Mouse (Mus musculus): ENCODE data around the gene Fam178b. TPM values are rescaled to one million over a fixed set of nuclear protein-coding genes. Genes with fewer than 3 reads are reported as not detected.

The Fam178b gene
- polyA plus RNA-seq, 1 experiment from 2014 or later: not detected

DNA sequence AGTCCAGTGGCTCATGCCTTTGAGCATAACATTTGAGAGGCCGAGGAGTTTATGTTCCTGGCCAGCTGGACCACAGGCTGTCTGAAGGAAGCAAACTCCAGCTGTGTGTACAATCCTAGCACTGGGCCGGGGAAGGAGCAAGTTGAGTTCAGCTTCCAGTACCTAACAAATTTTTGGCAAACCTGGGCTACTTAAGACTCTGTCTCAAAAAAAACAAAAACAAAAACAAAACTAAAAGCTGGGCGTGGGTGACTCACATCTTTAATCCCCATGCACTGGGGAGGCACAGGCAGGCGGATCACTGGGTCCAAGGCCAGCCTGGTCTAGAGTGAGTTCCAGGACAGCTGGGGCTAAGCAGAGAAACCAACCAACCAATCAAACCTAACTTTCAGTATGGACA lies 114.2 kb downstream of the Fam178b start:
- POLR2A ChIA-PET: interaction anchor here (0.9 kb wide), 1 partner anchor 13 kb away, joined by 5 read pairs; no protein-coding TSS in a partner anchor
- in situ Hi-C loops (cut with MboI; ENCODE audit: low pct_unique_long_range_greater_than_20kb): no loop called here
- no peak for DNase-seq (ENCODE audit: low read depth, low spot score)
- no peak for TF ChIP-seq CTCF (IDR thresholded peaks at IDR 0.05)
- ATAC-seq: no peak
- CTCF ChIA-PET: interaction anchor here (0.9 to 1.7 kb wide), 3 partner anchors 12 to 140 kb away, joined by 3 to 5 read pairs (median 4); partner anchors contain the start of genes Ankrd39 and Sema4c
- H3K27me3 ChIP-seq: no peaks in the 10 kb centered on the region

- DNase-seq (ENCODE audit: low read depth, low spot score): no peak
- H3K27me3 ChIP-seq: no peaks in the 10 kb centered on the region
- ChIA-PET CTCF (interaction anchor here (0.9 to 1.7 kb wide), 3 partner anchors 11 to 141 kb away, joined by 3 to 5 read pairs (median 4); partner anchors contain the start of genes Ankrd39 and Sema4c), POLR2A (no interaction called here)
- in situ Hi-C loops (cut with MboI; ENCODE audit: low pct_unique_long_range_greater_than_20kb): no loop called here
- ATAC-seq: peak; percentile 36
- no peak for TF ChIP-seq CTCF (IDR thresholded peaks at IDR 0.05)
Observed at GRCm38 (mm10) chr1:36567818-36568603, 115.0 kb downstream of the Fam178b start.

DNA sequence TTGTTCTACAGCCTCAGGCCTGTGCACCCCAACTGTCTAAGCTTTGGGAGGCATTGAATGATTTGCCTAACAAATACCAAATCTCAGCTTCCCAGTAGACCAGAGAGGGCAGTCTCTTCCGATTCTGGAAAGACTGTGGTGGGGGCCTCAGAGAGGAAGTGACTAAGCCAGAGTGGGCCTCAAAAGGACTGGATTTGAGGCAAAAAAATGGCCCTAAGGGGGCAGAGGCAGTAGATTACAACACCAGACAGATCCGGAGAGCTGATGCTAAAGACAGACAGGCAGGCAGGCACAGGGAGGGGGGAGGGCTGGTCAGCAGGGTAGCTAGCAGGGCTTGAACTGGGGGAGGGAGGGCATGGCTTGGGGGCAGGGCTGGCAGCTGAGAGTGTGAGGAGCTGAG lies 116.6 kb downstream of the Fam178b start:
- no peak for TF ChIP-seq CTCF (IDR thresholded peaks at IDR 0.05)
- no peak for DNase-seq (ENCODE audit: low read depth, low spot score)
- POLR2A ChIA-PET: interaction anchor here (0.6 to 1.0 kb wide), 2 partner anchors 19 to 152 kb away, joined by 3 read pairs; partner anchors contain the start of gene Ankrd39
- CTCF ChIA-PET: interaction anchor here (0.7 to 1.1 kb wide), 4 partner anchors 11 to 141 kb away, joined by 3 to 4 read pairs (median 3); partner anchors contain the start of gene Ankrd39
- no peaks in the 10 kb centered on the region for H3K27me3 ChIP-seq
- in situ Hi-C loops (cut with MboI; ENCODE audit: low pct_unique_long_range_greater_than_20kb): no loop called here
- ATAC-seq: no peak

DNA sequence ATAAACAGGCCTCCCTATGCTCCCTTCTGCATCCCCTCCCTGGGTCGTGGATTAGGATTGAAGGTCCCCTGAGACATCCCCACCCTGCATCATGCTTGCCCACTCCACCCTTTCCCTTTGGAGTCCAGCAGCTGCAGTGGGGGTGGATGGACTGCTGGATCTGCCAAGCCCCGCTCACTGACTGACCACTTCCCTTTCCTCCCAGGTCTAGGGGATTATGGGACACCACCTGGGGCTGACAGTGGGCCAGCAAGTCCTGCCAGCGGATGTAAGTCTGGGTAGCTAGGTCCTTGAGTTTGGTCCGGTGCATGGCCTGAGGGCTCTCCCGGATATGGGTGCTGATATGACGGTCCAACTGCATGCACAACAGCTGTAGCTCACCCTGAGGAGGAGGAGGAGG lies 118.9 kb downstream of the Fam178b start:
- CTCF ChIA-PET: interaction anchor here (1.0 to 1.2 kb wide), 2 partner anchors 10 to 31 kb away, joined by 3 read pairs; no protein-coding TSS in a partner anchor
- in situ Hi-C loops (cut with MboI; ENCODE audit: low pct_unique_long_range_greater_than_20kb): no loop called here
- H3K27me3 ChIP-seq: no peaks in the 10 kb centered on the region
- POLR2A ChIA-PET: no interaction called here
- no peak for TF ChIP-seq CTCF (IDR thresholded peaks at IDR 0.05)
- DNase-seq (ENCODE audit: low read depth, low spot score) (no peak), ATAC-seq (no peak)

- POLR2A ChIA-PET: no interaction called here
Observed at GRCm38 (mm10) chr1:36563632-36564031, 119.4 kb downstream of the Fam178b start.

GRCm38 (mm10) chr1:36563197-36563596 lies 119.8 kb downstream of the Fam178b start:
- CTCF ChIA-PET: interaction anchor here (1.2 kb wide), 1 partner anchor 9 kb away, joined by 3 read pairs; no protein-coding TSS in a partner anchor
- in situ Hi-C loops (cut with MboI; ENCODE audit: low pct_unique_long_range_greater_than_20kb): no loop called here
- ATAC-seq: peak; percentile 16
- POLR2A ChIA-PET: no interaction called here
- no peak for TF ChIP-seq CTCF (IDR thresholded peaks at IDR 0.05)
- no peak for DNase-seq (ENCODE audit: low read depth, low spot score)
- H3K27me3 ChIP-seq: no peaks in the 10 kb centered on the region

More at GRCm38 (mm10) chr1:36563632-36564031, 119.4 kb downstream of the Fam178b start:
- no peak for TF ChIP-seq CTCF (IDR thresholded peaks at IDR 0.05)
- CTCF ChIA-PET: interaction anchor here (1.2 kb wide), 1 partner anchor 9 kb away, joined by 3 read pairs; no protein-coding TSS in a partner anchor
- DNase-seq (ENCODE audit: low read depth, low spot score) (no peak), ATAC-seq (no peak)
- in situ Hi-C loops (cut with MboI; ENCODE audit: low pct_unique_long_range_greater_than_20kb): no loop called here
- no peaks in the 10 kb centered on the region for H3K27me3 ChIP-seq

DNA sequence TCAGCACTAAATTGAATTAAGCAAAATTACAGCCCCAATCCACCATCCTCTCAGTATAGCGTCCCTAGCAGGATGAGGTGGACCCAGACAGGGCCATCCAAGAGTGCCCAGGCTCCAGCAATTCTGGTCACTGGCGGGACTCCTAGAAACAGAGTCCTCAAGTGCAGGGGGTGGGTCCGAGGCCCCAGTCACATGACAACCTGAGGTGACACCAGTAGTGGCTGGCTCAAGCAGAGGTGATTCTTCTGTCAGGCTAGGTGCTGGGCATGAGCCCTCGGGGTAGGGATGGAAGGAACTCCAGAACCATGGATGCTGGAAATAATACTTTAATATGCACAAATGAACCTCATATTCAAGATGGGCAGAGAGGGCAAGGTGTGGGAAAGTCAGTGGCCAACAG lies 120.6 kb downstream of the Fam178b start:
- no peak for DNase-seq (ENCODE audit: low read depth, low spot score)
- TF ChIP-seq CTCF (IDR thresholded peaks at IDR 0.05): no peak
- no peaks in the 10 kb centered on the region for H3K27me3 ChIP-seq
- ATAC-seq: no peak
- CTCF ChIA-PET: no interaction called here
- POLR2A ChIA-PET: no interaction called here
- in situ Hi-C loops (cut with MboI; ENCODE audit: low pct_unique_long_range_greater_than_20kb): no loop called here

GRCm38 (mm10) chr1:36560903-36561302 lies 122.1 kb downstream of the Fam178b start:
- in situ Hi-C loops (cut with MboI; ENCODE audit: low pct_unique_long_range_greater_than_20kb): no loop called here
- no peak for TF ChIP-seq CTCF (IDR thresholded peaks at IDR 0.05)
- ATAC-seq: no peak
- ChIA-PET CTCF (no interaction called here), POLR2A (no interaction called here)
- no peak for DNase-seq (ENCODE audit: low read depth, low spot score)
- no peaks in the 10 kb centered on the region for H3K27me3 ChIP-seq

GRCm38 (mm10) chr1:36559888-36560287 lies 123.1 kb downstream of the Fam178b start:
- ATAC-seq: no peak
- CTCF ChIA-PET: interaction anchor here (1.6 kb wide), 1 partner anchor 13 kb away, joined by 7 read pairs; the partner anchor contains the start of gene Ankrd39
- no peak for DNase-seq (ENCODE audit: low read depth, low spot score)
- H3K27me3 ChIP-seq: no peaks in the 10 kb centered on the region
- POLR2A ChIA-PET: no interaction called here
- no peak for TF ChIP-seq CTCF (IDR thresholded peaks at IDR 0.05)
- in situ Hi-C loops (cut with MboI; ENCODE audit: low pct_unique_long_range_greater_than_20kb): loop anchor here (5.0 kb wide), 2 partner anchors 72 to 132 kb away; partner anchors contain the start of gene Cox5b

GRCm38 (mm10) chr1:36559256-36559655 lies 123.7 kb downstream of the Fam178b start:
- ChIA-PET CTCF (interaction anchor here (1.6 to 1.7 kb wide), 2 partner anchors 12 to 125 kb away, joined by 5 to 7 read pairs; partner anchors contain the start of gene Ankrd39), POLR2A (no interaction called here)
- TF ChIP-seq CTCF (IDR thresholded peaks at IDR 0.05): no peak
- H3K27me3 ChIP-seq: no peaks in the 10 kb centered on the region
- in situ Hi-C loops (cut with MboI; ENCODE audit: low pct_unique_long_range_greater_than_20kb): loop anchor here (5.0 kb wide), 2 partner anchors 73 to 133 kb away; partner anchors contain the start of gene Cox5b
- no peak for ATAC-seq
- no peak for DNase-seq (ENCODE audit: low read depth, low spot score)
